Mouse (Mus musculus) testis, adult 2 months (tissue): ENCODE results near the gene Palmd.

Experiments used
- CTCF ChIP-seq: fragments of 200-500 bp; IDR thresholded peaks from 2 replicates; pipeline ENCODE4 v1.5.1; 2012; ENCODE audit warnings: low read depth, mild to moderate bottlenecking, inconsistent platforms, low read length, moderate library complexity; ENCODE audit not compliant: control insufficient read depth, insufficient read depth, insufficient replicate concordance
- POLR2A ChIP-seq: fragments of 200-500 bp; IDR thresholded peaks from 2 replicates; pipeline ENCODE4 v1.6.1; 2012; ENCODE audit warnings: low read depth, mild to moderate bottlenecking, inconsistent platforms, low read length, moderate library complexity; ENCODE audit not compliant: control insufficient read depth

DNA sequence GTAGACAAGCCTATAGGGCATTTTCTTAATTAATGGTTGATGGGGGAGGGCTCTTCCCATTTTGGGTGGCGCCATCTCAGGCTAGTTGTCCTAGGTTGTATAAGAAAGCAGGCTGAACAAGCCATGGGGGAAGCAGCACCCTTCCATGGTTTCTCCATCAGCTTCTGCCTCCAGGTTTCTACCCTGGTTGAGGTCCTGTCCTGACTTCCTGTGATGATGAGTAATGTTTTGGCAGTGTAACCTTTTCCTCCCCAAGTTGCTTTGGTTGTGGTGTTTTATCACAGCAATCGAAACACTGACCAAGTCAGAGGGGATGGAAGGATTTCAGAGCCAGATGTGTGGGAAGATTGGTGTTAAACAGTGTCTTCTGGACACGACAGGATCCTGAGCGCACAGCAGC, 22.3 kb downstream of the Palmd start:
- TF ChIP-seq CTCF (no peak), POLR2A (no peak)
